Mouse (Mus musculus): ENCODE measurements around the gene Ddx49.

- TF ChIP-seq CTCF (conservative IDR thresholded peaks at IDR 0.05 in 1 of 2, IDR thresholded peaks at IDR 0.05 in 1 of 2; ENCODE audit: low read depth in 2 of 2, low read length in 2 of 2) = no peak
- no peak for TF ChIP-seq IRF4 (IDR thresholded peaks at IDR 0.05; ENCODE audit: low read depth, low read length)
- TF ChIP-seq EP300 (IDR thresholded peaks at IDR 0.05; ENCODE audit: low read length) = no peak
- no peak for TF ChIP-seq ELF1 (IDR thresholded peaks at IDR 0.05; ENCODE audit: low read depth, low read length)
- TF ChIP-seq NELFE (IDR thresholded peaks at IDR 0.05; ENCODE audit: low read depth, low read length) = no peak
- TF ChIP-seq TCF12 (IDR thresholded peaks at IDR 0.05; ENCODE audit: low read depth, low read length) = no peak
- no peak for TF ChIP-seq SIN3A (IDR thresholded peaks at IDR 0.05; ENCODE audit: low read length)
- TF ChIP-seq MAFK (IDR thresholded peaks at IDR 0.05; ENCODE audit: insufficient replicate concordance, low read length) = no peak
- no peak for TF ChIP-seq CHD2 (IDR thresholded peaks at IDR 0.05; ENCODE audit: low read length)
- no peak for TF ChIP-seq POLR2A (IDR thresholded peaks at IDR 0.05; ENCODE audit: low read depth, low read length)
- no peak for TF ChIP-seq E2F4 (IDR thresholded peaks at IDR 0.05; ENCODE audit: insufficient replicate concordance, low read depth, low read length)
- TF ChIP-seq ETS1 (conservative IDR thresholded peaks at IDR 0.05; ENCODE audit: low read depth, low read length) = no peak
- TF ChIP-seq POLR2AphosphoS2 (IDR thresholded peaks at IDR 0.05; ENCODE audit: low read depth, low read length) = no peak
Observed at GRCm38 (mm10) chr8:70347860-70348420, 45.7 kb upstream of the Ddx49 start.
